Mouse (Mus musculus): Measurements from ENCODE around the gene Chrne.

DNA sequence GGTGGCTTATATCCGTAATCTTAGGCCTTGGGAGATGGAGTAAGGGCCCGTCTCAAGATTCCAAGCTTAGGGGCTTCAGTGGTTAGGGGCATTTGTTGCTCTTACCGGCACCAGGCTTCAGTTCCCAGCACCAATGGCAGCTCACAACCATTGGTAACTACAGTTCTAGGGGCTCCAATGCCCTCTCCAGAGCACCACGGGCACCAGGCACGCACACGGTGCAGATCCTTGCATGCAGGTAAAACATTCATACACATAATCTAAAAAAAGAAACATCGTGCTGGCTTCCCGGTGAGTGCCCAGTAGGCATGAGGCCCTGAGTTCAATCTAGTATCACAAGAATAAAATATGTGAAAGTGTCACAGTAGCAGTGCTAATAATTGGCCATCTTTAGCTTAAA is 44.1 kb upstream of the Chrne start:
- TF ChIP-seq CTCF (IDR thresholded peaks at IDR 0.05; ENCODE audit: control insufficient read depth, insufficient read depth, low read length) (no peak), POLR2A (IDR thresholded peaks at IDR 0.05; ENCODE audit: borderline replicate concordance, control insufficient read depth, low read depth, low read length) (no peak)
